Mouse (Mus musculus): ENCODE measurements around the gene Pdcd11.
"Not testable (repeated sequence)": the region's sequence is repeated elsewhere in the genome, so short reads cannot be mapped to it uniquely, and the experiment has no call there.

Pdcd11 gene

DNA sequence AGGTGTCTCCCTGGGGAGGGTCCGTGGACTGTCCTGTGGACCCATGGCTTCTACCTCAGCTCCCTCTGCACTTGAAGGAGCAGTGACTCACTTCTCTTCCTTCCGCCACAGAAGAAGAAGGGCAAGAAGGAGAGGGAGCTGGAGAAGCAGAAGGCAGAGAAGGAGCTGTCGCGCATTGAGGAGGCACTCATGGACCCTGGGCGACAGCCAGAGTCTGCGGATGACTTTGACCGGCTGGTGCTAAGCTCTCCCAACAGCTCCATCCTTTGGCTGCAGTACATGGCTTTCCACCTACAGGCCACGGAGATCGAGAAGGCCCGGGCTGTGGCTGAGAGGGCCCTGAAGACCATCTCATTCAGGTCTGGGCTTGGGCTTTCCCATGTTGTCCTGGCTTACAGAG lies 37.6 kb downstream of the Pdcd11 start:
- no peak for DNase-seq (ENCODE audit: low spot score in 2 of 2)

- no peak for DNase-seq (ENCODE audit: low spot score in 2 of 2)
Observed at GRCm38 (mm10) chr19:47128835-47129234, 38.3 kb downstream of the Pdcd11 start.

- no peak for DNase-seq (ENCODE audit: low spot score in 2 of 2)
Observed at GRCm38 (mm10) chr19:47130551-47131125, 40.1 kb downstream of the Pdcd11 start.

DNA sequence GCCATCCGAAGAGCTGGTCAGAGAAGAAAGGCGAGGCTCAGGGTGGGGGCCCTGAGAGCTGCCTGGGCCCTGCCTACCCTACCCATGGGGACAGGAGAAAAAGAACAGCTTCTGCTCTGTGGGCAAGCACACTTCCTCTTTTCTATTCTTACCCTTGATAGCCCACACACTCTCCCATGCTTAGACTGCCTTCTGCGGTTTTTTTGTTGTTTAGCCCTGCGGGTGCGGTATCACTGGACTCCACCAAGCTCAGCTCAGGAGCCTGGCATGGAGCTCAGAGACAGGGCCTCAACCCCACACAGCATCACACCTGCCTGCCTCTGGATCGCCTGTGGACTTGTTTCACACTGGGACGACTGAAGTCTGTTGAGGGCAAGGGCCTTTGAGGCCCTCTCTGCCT lies 42.6 kb downstream of the Pdcd11 start:
- no peak for DNase-seq (ENCODE audit: low spot score in 2 of 2)

- DNase-seq (ENCODE audit: low spot score in 2 of 2), result no peak
Observed at GRCm38 (mm10) chr19:47135568-47135967, 45.0 kb downstream of the Pdcd11 start.

DNA sequence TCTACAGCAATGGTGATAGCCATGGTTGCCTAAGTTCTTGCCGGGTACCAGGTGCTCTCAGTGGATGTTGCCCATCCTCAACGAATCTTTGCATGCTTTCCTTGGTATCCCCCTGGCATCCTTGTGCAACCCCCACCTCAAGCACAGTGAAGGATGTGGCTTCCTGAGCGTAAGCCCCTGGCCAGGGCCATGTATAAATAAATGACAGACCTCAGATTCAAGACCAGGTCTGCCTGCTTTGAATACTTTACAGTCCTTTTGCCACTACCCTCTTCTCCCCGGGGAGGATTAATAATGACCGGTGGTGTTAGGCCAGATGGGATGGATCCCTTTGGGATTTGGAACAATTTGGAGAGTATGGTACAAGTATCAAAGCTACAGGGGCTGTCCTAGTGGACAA lies 45.6 kb downstream of the Pdcd11 start:
- DNase-seq (ENCODE audit: low spot score in 2 of 2), result no peak

- no peak for DNase-seq (ENCODE audit: low spot score in 2 of 2)
Observed at GRCm38 (mm10) chr19:47137051-47137581, 46.5 kb downstream of the Pdcd11 start.

GRCm38 (mm10) chr19:47137771-47138421 lies 47.3 kb downstream of the Pdcd11 start, which contains the start of gene Calhm2:
Calhm2 (minus strand) TSS chr19:47138294.
- DNase-seq (ENCODE audit: low spot score in 2 of 2), result no peak

DNA sequence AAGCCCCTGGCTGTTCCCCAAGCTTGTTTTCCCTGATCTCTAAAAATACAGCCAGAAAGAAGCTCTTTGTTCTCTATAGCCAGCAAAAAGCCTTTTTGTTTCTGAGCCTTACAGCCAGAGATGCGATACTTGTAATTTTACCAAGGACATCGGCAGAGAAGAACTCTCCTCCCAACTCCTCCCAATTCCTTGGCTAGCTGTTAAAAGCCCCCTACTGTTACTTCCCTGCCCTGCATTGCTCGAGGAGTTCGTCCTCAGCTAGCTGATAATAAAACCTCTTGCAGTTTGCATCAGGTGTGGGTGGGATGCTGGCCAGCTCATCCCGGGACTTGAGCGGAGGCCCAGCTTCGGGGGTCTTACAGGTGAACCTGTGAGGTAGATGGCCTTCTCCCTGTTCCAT lies 49.0 kb downstream of the Pdcd11 start:
- not testable (repeated sequence) for DNase-seq (ENCODE audit: low spot score in 2 of 2)

- DNase-seq (ENCODE audit: low spot score in 2 of 2), result no peak
Observed at GRCm38 (mm10) chr19:47142438-47142837, 51.9 kb downstream of the Pdcd11 start.

GRCm38 (mm10) chr19:47144154-47144553 lies 53.6 kb downstream of the Pdcd11 start, which contains the start of gene Calhm1:
Calhm1 (minus strand) TSS chr19:47144254.
- DNase-seq (ENCODE audit: low spot score in 2 of 2), result no peak

DNA sequence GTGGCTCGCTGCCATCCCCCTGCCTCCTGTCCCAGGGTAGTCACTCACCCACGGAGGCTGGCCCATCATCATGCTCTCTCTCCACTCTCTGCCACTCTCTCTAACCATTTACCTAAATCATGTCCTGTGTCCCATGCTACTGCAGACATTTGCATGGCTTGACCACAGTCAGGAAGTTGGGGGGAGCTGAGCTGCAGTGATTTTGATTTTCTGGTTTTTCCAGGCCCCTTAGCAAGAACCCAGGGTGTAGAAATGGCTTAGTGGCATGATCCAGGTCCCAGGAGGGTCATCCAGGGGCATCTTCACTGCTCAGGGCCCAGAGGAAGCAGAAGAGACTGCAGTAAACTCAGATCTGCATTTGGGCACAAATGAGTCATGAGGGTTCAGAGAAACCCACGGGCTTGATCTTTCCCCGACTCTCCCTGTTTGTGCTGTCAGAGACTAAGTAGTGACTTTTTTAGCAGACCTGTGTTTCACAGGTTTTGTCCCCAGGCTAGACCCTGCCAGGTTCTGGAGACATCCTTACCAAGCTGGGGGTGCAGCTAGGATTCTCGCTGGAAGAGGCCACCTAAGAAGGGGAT lies 57.8 kb downstream of the Pdcd11 start:
- DNase-seq (ENCODE audit: low spot score in 2 of 2), result no peak

GRCm38 (mm10) chr19:47149854-47150253 lies 59.3 kb downstream of the Pdcd11 start:
- DNase-seq (ENCODE audit: low spot score in 2 of 2), result no peak

DNA sequence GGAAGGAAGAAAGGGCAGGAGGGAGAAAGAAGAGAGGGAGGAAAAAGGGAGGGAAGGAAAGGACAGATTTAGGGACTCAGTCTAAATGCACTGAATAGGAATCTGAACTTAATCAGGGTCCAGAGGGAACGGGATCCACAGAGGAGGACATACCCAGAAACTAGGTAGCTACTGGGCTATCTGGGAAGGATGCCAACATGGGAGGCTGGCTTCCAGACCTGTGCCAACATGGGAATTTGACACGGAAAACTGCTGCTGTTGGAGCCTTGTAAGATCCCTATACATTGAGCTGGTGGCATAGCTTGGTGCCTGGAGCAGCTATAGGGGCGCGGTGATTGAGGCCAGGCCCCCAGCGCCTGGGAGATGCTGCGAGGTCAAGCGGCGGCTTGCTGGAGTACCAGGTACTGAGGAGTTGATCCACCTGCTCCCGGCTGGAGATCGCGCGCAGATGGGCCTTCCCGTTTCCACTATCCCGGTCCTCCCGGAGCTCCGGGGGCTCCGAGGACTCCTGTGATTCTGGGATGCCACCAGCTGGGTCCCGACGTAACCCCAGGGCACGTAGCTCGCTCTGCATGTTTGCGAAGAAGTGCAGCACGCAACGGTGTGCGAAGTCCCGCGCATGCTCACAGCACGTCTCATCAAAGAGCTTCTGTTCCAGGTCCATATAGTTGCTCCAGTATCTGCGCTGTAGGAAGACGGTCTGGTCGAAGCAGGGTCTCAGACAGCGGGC lies 60.9 kb downstream of the Pdcd11 start:
- DNase-seq (ENCODE audit: low spot score in 2 of 2), result no peak

DNA sequence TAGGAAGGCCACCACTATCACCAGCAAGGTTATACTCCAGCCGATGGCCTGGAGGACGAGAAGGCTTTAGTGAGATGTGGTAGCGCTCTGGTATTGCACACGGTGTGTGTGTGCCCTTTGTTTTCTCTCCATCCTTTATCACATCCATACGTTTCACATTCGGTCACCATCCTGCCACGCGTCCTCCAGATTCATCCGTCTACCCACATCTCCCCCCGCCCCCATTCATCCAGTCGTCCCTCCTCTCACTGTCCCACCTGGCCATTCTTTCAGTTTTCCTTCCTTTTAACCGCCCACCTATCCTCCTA lies 61.4 kb downstream of the Pdcd11 start:
- no peak for DNase-seq (ENCODE audit: low spot score in 2 of 2)

- DNase-seq (ENCODE audit: low spot score in 2 of 2), result no peak
Observed at GRCm38 (mm10) chr19:47153767-47154166, 63.2 kb downstream of the Pdcd11 start.

GRCm38 (mm10) chr19:47157664-47158063 lies 67.1 kb downstream of the Pdcd11 start, which contains the start of gene Calhm3:
Calhm3 (minus strand) TSS chr19:47157764.
- no peak for DNase-seq (ENCODE audit: low spot score in 2 of 2)

- DNase-seq (ENCODE audit: low spot score in 2 of 2), result no peak
Observed at GRCm38 (mm10) chr19:47161669-47162068, 71.1 kb downstream of the Pdcd11 start.

DNA sequence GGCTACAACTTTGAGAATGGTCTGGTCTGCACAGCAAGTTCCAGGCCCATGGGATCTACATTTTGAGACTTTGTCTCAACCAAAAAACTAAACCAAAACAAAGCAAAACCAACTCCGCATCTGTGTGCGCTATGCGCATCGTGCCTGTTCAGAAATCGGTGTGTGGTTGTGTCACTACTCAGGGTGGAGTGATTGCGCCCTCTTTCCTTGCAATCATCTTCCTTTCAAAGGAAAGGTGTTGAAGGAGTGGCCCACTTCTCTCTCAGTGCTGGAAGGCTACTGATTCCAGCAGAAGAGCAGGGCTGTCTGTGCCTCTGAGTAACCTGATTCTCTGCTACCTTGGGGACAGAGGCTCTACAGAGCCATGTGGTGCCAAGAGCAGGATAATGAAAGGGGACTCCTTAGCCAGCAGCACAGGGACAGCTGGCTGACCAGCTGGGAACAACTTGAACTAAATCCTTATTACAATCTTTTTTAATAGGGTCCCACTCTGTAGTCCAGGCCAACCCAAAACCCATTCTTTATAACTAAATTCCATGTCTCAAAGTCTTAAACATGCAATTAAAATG lies 72.7 kb downstream of the Pdcd11 start:
- no peak for DNase-seq (ENCODE audit: low spot score in 2 of 2)

DNA sequence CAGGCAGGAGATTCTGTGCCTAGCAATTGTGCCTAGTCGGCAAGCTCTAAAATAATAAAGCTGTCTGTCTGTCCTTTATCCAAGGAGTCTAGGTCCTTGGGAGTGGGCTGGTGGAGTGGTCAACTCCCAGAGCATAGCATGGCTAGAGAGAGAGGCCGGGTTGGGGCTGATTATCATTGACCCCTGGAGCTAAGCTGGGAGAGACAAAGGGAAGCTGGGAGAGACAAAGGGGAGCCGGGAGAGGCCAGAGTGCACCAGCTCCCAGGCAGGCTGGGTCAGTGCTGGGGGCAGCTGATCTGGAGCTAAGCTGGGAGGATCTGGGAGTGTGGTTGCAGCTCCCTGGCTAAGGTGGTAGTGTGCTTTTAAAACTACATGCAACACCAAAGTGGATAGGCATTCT lies 76.2 kb downstream of the Pdcd11 start:
- DNase-seq (ENCODE audit: low spot score in 2 of 2), result no peak

GRCm38 (mm10) chr19:47167617-47168214 lies 77.1 kb downstream of the Pdcd11 start:
- DNase-seq (ENCODE audit: low spot score in 2 of 2), result no peak

- no peak for DNase-seq (ENCODE audit: low spot score in 2 of 2)
Observed at GRCm38 (mm10) chr19:47168223-47168622, 77.7 kb downstream of the Pdcd11 start.

Data from cerebellum, postnatal 4 days (tissue).